Mouse (Mus musculus) midbrain, embryonic 16.5 days (tissue): ENCODE results near the gene Rhob. TPM values are rescaled to one million over a fixed set of nuclear protein-coding genes. Genes with fewer than 3 reads are reported as not detected.

Experiments
- ATAC-seq: fragments of 200-750 bp; cut with Nextera tagmentation; 2 replicates; pipeline ENCODE4 v1.8.0; 2017; ENCODE audit warnings: moderate TSS enrichment
- H3K27ac ChIP-seq: fragments of 300-500 bp; sonication (generic); 2 replicates; pipeline ENCODE4 v1.5.1; 2014; ENCODE audit warnings: mild to moderate bottlenecking, low read length, mixed read lengths
- H3K27me3 ChIP-seq: fragments of 300-500 bp; sonication (generic); 2 replicates; pipeline ENCODE4 v1.6.1; 2014; ENCODE audit warnings: low read depth, low read length, mixed read lengths; ENCODE audit not compliant: control insufficient read depth, insufficient read depth
- H3K36me3 ChIP-seq: fragments of 300-500 bp; sonication (generic); 2 replicates; pipeline ENCODE4 v1.6.1; 2014; ENCODE audit warnings: mild to moderate bottlenecking, low read length, moderate library complexity, mixed read lengths; ENCODE audit not compliant: control insufficient read depth, insufficient read depth
- H3K4me1 ChIP-seq: fragments of 300-500 bp; sonication (generic); 2 replicates; pipeline ENCODE4 v1.6.1; 2014; ENCODE audit warnings: mild to moderate bottlenecking, low read length, mixed read lengths; ENCODE audit not compliant: control insufficient read depth, insufficient read depth
- H3K4me2 ChIP-seq: fragments of 300-500 bp; sonication (generic); 2 replicates; pipeline ENCODE4 v1.6.1; 2014; ENCODE audit warnings: mild to moderate bottlenecking, low read length, mixed read lengths
- H3K4me3 ChIP-seq: fragments of 300-500 bp; sonication (generic); 2 replicates; pipeline ENCODE4 v1.5.1; 2014; ENCODE audit warnings: low read depth, mild to moderate bottlenecking, low read length, moderate library complexity, mixed read lengths
- H3K9ac ChIP-seq: fragments of 300-500 bp; sonication (generic); 2 replicates; pipeline ENCODE4 v1.6.1; 2014; ENCODE audit warnings: low read depth, low read length, mixed read lengths
- H3K9me3 ChIP-seq: fragments of 300-500 bp; sonication (generic); replicated peaks from 2 replicates; pipeline ENCODE4 v1.6.1; 2014; ENCODE audit warnings: mild to moderate bottlenecking, low read length, mixed read lengths; ENCODE audit not compliant: control insufficient read depth, poor library complexity, severe bottlenecking
- WGBS: fragments of 180-500 bp; shearing (Covaris S2); extraction: QIAGEN DNeasy Blood & Tissue Kit; methylation state at CpG from one replicate; pipeline ENCODE4 v1.1.7; 2014; 5-methylcytosine and 5-hydroxymethylcytosine counted together
- polyA plus RNA-seq: library from polyadenylated mRNA; unstranded; fragments of >200 nt; fragmentation: Nextera tagmentation; extraction: Ambion mirVana; gene quantifications from 2 replicates; pipeline ENCODE4 v1.2.1, GENCODE M21; 2015

The Rhob gene
- polyA plus RNA-seq, 1 experiment from 2014 or later: 80.0 TPM

- H3K4me1 ChIP-seq: no peaks in the 10 kb centered on the region
- H3K27me3 ChIP-seq: no peaks in the 10 kb centered on the region
- no peak for ATAC-seq
- H3K4me3 ChIP-seq: no peak overlapping the region
- 95% methylated on average over 1 of the region's 1 CpGs for WGBS
- H3K27ac ChIP-seq: no peak overlapping the region
- H3K9ac ChIP-seq: no peak overlapping the region
- H3K4me2 ChIP-seq: no peak overlapping the region
- no peaks in the 10 kb centered on the region for H3K9me3 ChIP-seq
- no peaks in the 10 kb centered on the region for H3K36me3 ChIP-seq
Measured at GRCm38 (mm10) chr12:8534915-8535314, 35.1 kb upstream of the Rhob start.

DNA sequence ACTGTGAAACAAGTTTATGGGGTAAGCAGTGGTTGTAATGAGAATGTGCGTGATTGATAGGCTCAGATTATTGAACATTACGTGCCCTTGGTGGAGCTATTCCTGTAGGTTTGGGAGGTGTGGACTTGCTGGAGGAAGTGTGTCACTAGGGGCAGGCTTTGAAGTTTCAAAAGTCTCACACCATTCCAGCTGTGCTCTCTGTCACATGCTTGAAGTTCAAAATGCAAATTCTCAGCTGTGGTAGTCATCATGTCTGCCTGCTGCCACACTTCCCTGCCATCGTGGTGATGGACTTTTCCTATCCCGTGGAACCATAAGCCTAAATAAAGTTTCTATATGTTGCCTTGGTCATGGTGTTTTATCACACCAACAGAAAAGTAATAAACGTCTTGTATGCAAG lies 28.0 kb upstream of the Rhob start:
- no peaks in the 10 kb centered on the region for H3K9me3 ChIP-seq
- no peak overlapping the region for H3K4me2 ChIP-seq
- no peak for ATAC-seq
- H3K27me3 ChIP-seq: no peaks in the 10 kb centered on the region
- H3K36me3 ChIP-seq: no peaks in the 10 kb centered on the region
- no peaks in the 10 kb centered on the region for H3K4me1 ChIP-seq
- WGBS: 84% methylated on average over 5 of the region's 5 CpGs
- H3K27ac ChIP-seq: no peak overlapping the region
- no peak overlapping the region for H3K9ac ChIP-seq
- H3K4me3 ChIP-seq: no peak overlapping the region

GRCm38 (mm10) chr12:8527175-8527574 lies 27.4 kb upstream of the Rhob start:
- 83% methylated on average over 1 of the region's 1 CpGs for whole genome bisulfite sequencing
- H3K4me1 ChIP-seq: no peaks in the 10 kb centered on the region
- no peak overlapping the region for H3K9ac ChIP-seq
- no peak overlapping the region for H3K27ac ChIP-seq
- H3K4me2 ChIP-seq: no peak overlapping the region
- no peak for ATAC-seq
- no peak overlapping the region for H3K4me3 ChIP-seq
- H3K9me3 ChIP-seq: no peaks in the 10 kb centered on the region
- H3K27me3 ChIP-seq: no peaks in the 10 kb centered on the region
- no peaks in the 10 kb centered on the region for H3K36me3 ChIP-seq

DNA sequence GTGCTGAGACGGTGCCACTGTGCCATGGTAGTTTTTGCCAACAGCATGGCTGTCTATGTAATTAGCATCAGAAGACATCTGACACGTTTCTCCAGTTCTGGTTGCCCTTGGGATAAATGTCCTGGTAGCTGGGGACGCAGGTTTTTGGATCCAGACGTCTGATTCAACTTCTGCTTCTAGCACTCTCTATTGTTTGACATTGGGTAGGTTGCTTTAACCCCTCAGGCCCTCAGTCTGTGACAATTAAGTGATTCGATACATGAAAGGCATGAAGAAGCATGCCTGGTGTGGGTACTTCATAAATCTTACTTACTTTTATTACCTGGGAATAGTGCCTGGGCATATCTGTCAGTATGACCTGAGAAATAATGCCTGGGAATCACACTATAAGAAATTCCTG lies 24.3 kb upstream of the Rhob start:
- Histone ChIP-seq H3K9me3 (no peaks in the 10 kb centered on the region), H3K9ac (no peak overlapping the region), H3K36me3 (no peaks in the 10 kb centered on the region), H3K27ac (no peak overlapping the region), H3K4me2 (no peak overlapping the region), H3K27me3 (no peaks in the 10 kb centered on the region), H3K4me1 (no peaks in the 10 kb centered on the region; the same call in 1 of the 2 replicates), H3K4me3 (no peak overlapping the region)
- ATAC-seq: no peak
- 63% methylated on average over 5 of the region's 5 CpGs for WGBS

DNA sequence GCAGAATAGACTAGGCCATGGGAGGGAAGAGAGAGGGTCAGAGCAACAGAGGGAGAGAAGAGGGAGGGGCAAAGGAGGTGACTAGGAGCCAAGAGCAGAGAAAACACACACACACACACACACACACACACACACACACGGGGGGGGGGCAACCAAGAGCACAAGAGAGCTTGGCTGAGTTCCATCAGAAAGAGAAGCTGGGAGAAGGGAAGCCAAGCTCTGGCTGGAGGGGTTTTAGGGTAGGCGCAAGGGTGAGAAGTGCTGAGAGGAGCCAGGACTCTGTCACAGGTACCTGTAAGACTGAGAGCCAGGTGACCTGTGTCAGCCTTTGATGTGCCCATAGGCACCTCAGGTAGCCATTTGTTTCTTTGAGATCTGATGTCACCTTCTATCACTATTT lies 22.9 kb upstream of the Rhob start:
- Histone ChIP-seq H3K36me3 (no peaks in the 10 kb centered on the region), H3K4me2 (no peak overlapping the region), H3K27me3 (no peaks in the 10 kb centered on the region), H3K9ac (no peak overlapping the region), H3K4me1 (no peaks in the 10 kb centered on the region; the same call in 1 of the 2 replicates), H3K9me3 (no peaks in the 10 kb centered on the region), H3K27ac (no peak overlapping the region), H3K4me3 (no peak overlapping the region)
- 64% methylated on average over 2 of the region's 2 CpGs for WGBS
- ATAC-seq: no peak

- H3K27ac ChIP-seq: no peak overlapping the region
- H3K9me3 ChIP-seq: no peaks in the 10 kb centered on the region
- no peak overlapping the region for H3K4me2 ChIP-seq
- no peaks in the 10 kb centered on the region; the same call in 1 of the 2 replicates for H3K4me1 ChIP-seq
- no peaks in the 10 kb centered on the region for H3K36me3 ChIP-seq
- WGBS: 62% methylated on average over 11 of the region's 12 CpGs
- ATAC-seq: no peak
- H3K4me3 ChIP-seq: no peak overlapping the region
- H3K27me3 ChIP-seq: no peaks in the 10 kb centered on the region
- no peak overlapping the region for H3K9ac ChIP-seq
Measured at GRCm38 (mm10) chr12:8521375-8522047, 21.7 kb upstream of the Rhob start.

GRCm38 (mm10) chr12:8519431-8520160 lies 19.8 kb upstream of the Rhob start:
- H3K9me3 ChIP-seq: no peaks in the 10 kb centered on the region
- no peaks in the 10 kb centered on the region for H3K36me3 ChIP-seq
- no peaks in the 10 kb centered on the region; the same call in 1 of the 2 replicates for H3K4me1 ChIP-seq
- 67% methylated on average over 11 of the region's 12 CpGs for WGBS
- no peak overlapping the region for H3K4me2 ChIP-seq
- H3K4me3 ChIP-seq: no peak overlapping the region
- peak; percentile 45; the same call in 1 of the 2 replicates for ATAC-seq
- H3K9ac ChIP-seq: no peak overlapping the region
- H3K27ac ChIP-seq: no peak overlapping the region
- H3K27me3 ChIP-seq: no peaks in the 10 kb centered on the region

DNA sequence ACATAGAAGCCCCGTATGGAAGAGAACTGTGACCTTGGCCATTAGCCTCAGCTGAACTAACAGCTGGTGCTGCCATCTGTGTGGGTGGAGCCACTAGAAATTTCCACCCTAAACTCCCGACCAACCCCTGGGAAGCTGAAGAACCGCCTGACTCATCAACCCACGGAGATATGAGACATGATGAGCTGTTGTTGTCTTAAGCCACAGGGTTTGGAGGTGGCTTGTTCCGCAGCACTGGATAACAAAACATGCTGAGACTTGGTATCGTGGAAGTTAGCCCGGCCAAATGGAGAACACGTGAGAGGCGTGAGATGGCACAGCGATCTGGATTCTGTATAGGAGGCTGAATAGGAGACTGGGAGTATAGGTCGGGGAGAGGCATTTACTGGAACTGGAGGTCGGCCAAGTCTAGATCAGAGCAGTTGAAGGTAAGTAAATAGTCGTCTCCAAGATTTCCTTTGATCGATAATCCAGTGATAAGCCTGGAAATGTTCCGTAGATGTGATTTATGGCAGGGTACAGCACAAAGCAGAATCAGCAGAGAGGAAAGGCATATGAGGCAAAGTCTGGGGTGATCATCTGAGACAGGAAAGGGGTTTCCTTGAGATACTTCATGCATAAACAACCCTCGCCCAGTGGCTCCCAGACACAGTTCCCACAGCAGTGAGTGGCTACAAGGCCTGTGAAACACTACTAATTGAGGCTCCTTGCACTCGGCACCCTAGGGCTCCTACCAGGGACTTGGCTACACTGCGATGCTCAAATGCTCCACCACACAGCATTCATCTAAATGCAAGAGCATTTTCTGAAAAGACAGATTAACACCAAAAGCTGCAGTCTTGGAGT lies 11.5 kb upstream of the Rhob start:
- no peak overlapping the region for H3K9ac ChIP-seq
- H3K36me3 ChIP-seq: no peaks in the 10 kb centered on the region
- no peaks in the 10 kb centered on the region for H3K27me3 ChIP-seq
- H3K4me3 ChIP-seq: no peak overlapping the region
- H3K27ac ChIP-seq: no peak overlapping the region
- no peaks in the 10 kb centered on the region for H3K9me3 ChIP-seq
- no peak for ATAC-seq
- H3K4me1 ChIP-seq: no peaks in the 10 kb centered on the region
- no peak overlapping the region for H3K4me2 ChIP-seq
- 78% methylated on average over 18 of the region's 18 CpGs for WGBS
